Mouse (Mus musculus) intestine, postnatal 0 days (tissue): Measurements from ENCODE around the gene Ubac2. TPM values are rescaled to one million over a fixed set of nuclear protein-coding genes. Genes with fewer than 3 reads are reported as not detected.

Experiments used
- ATAC-seq: fragments of 200-750 bp; cut with Nextera tagmentation; 2 replicates; pipeline ENCODE4 v1.8.0; 2017; ENCODE audit warnings: mild to moderate bottlenecking, moderate TSS enrichment, moderate library complexity
- H3K27ac ChIP-seq: fragments of 300-500 bp; sonication (generic); 2 replicates; pipeline ENCODE4 v1.5.1; 2014; ENCODE audit warnings: mild to moderate bottlenecking, low read depth, low read length, moderate library complexity
- H3K27me3 ChIP-seq: fragments of 300-500 bp; sonication (generic); replicated peaks from 2 replicates; pipeline ENCODE4 v1.6.1; 2014; ENCODE audit warnings: low read length, mixed read lengths; ENCODE audit not compliant: control insufficient read depth, insufficient read depth
- H3K36me3 ChIP-seq: fragments of 300-500 bp; sonication (generic); 2 replicates; pipeline ENCODE4 v1.6.1; 2014; ENCODE audit warnings: mild to moderate bottlenecking, moderate library complexity; ENCODE audit not compliant: control insufficient read depth, insufficient read depth
- H3K4me1 ChIP-seq: fragments of 300-500 bp; sonication (generic); replicated peaks from 2 replicates; pipeline ENCODE4 v1.6.1; 2014; ENCODE audit warnings: antibody characterized with exemption, low read length, mixed read lengths; ENCODE audit not compliant: control insufficient read depth, insufficient read depth
- H3K4me2 ChIP-seq: fragments of 300-500 bp; sonication (generic); replicated peaks from 2 replicates; pipeline ENCODE4 v1.6.1; 2014; ENCODE audit warnings: low read depth, mild to moderate bottlenecking, moderate library complexity
- H3K4me3 ChIP-seq: fragments of 300-500 bp; sonication (generic); 2 replicates; pipeline ENCODE4 v1.5.1; 2014; ENCODE audit warnings: low read depth, low read length
- H3K9ac ChIP-seq: fragments of 300-500 bp; sonication (generic); 2 replicates; pipeline ENCODE4 v1.6.1; 2014; ENCODE audit warnings: mild to moderate bottlenecking, low read depth, low read length
- H3K9me3 ChIP-seq: fragments of 300-500 bp; sonication (generic); 2 replicates; pipeline ENCODE4 v1.6.1; 2016; ENCODE audit warnings: mixed run types; ENCODE audit not compliant: control insufficient read depth
- CTCF ChIP-seq: sonication (generic); IDR thresholded peaks from 2 replicates; pipeline ENCODE4 v1.5.1; 2016; ENCODE audit warnings: low read depth, mild to moderate bottlenecking, control low read depth, antibody characterized with exemption, moderate library complexity
- WGBS: fragments of 180-500 bp; shearing (Covaris S2); extraction: QIAGEN DNeasy Blood & Tissue Kit; methylation state at CpG from one replicate; pipeline ENCODE4 v1.1.7; 2014; 5-methylcytosine and 5-hydroxymethylcytosine counted together
- polyA plus RNA-seq: library from polyadenylated mRNA; unstranded; fragments of >200 nt; fragmentation: Nextera tagmentation; extraction: Ambion mirVana; gene quantifications from 2 replicates; pipeline ENCODE4 v1.2.1, GENCODE M21; 2015

Gene Ubac2
- polyA plus RNA-seq, 1 experiment from 2014 or later = 39.2 TPM

- no peak for TF ChIP-seq CTCF
- 74% methylated on average over 6 of the region's 6 CpGs for WGBS
- Histone ChIP-seq H3K4me1 (no peaks in the 10 kb centered on the region), H3K9me3 (no peaks in the 10 kb centered on the region), H3K36me3 (no peaks in the 10 kb centered on the region), H3K27me3 (no peaks in the 10 kb centered on the region), H3K4me2 (no peak overlapping the region), H3K27ac (no peak overlapping the region), H3K4me3 (no peak overlapping the region), H3K9ac (no peak overlapping the region)
- no peak for ATAC-seq
Measured at GRCm38 (mm10) chr14:122056871-122057270, 178.5 kb downstream of the Ubac2 start.

GRCm38 (mm10) chr14:122057941-122058346, 179.5 kb downstream of the Ubac2 start:
- WGBS = 24% methylated on average over 2 of the region's 2 CpGs
- Histone ChIP-seq H3K4me2 (no peak overlapping the region), H3K36me3 (no peaks in the 10 kb centered on the region), H3K27me3 (no peaks in the 10 kb centered on the region), H3K9me3 (no peaks in the 10 kb centered on the region), H3K27ac (no peak overlapping the region), H3K4me1 (no peaks in the 10 kb centered on the region), H3K9ac (no peak overlapping the region), H3K4me3 (no peak overlapping the region)
- no peak for ATAC-seq
- TF ChIP-seq CTCF = no peak

- H3K36me3 ChIP-seq = no peaks in the 10 kb centered on the region
- no peaks in the 10 kb centered on the region for H3K27me3 ChIP-seq
- no peak overlapping the region for H3K9ac ChIP-seq
- ATAC-seq = peak; percentile 77
- 7% methylated on average over 3 of the region's 3 CpGs for WGBS
- H3K4me2 ChIP-seq = no peak overlapping the region
- no peaks in the 10 kb centered on the region for H3K4me1 ChIP-seq
- TF ChIP-seq CTCF = peak; percentile 99
- no peaks in the 10 kb centered on the region for H3K9me3 ChIP-seq
- no peak overlapping the region for H3K4me3 ChIP-seq
- H3K27ac ChIP-seq = no peak overlapping the region
Measured at GRCm38 (mm10) chr14:122060642-122061041, 182.2 kb downstream of the Ubac2 start.

GRCm38 (mm10) chr14:122061376-122061775, 183.0 kb downstream of the Ubac2 start:
- Histone ChIP-seq H3K4me3 (no peak overlapping the region), H3K4me1 (no peaks in the 10 kb centered on the region), H3K27me3 (no peaks in the 10 kb centered on the region), H3K9me3 (no peaks in the 10 kb centered on the region), H3K36me3 (no peaks in the 10 kb centered on the region), H3K9ac (no peak overlapping the region), H3K27ac (no peak overlapping the region), H3K4me2 (no peak overlapping the region)
- WGBS = 81% methylated on average over 6 of the region's 6 CpGs
- no peak for ATAC-seq
- no peak for TF ChIP-seq CTCF

GRCm38 (mm10) chr14:122062411-122063090, 184.1 kb downstream of the Ubac2 start:
- Histone ChIP-seq H3K9ac (no peak overlapping the region), H3K36me3 (no peaks in the 10 kb centered on the region), H3K27me3 (no peaks in the 10 kb centered on the region), H3K4me3 (no peak overlapping the region), H3K27ac (no peak overlapping the region), H3K4me2 (no peak overlapping the region), H3K9me3 (no peaks in the 10 kb centered on the region), H3K4me1 (no peaks in the 10 kb centered on the region)
- ATAC-seq = no peak
- TF ChIP-seq CTCF = 0 out of 2 replicates have a peak, but pooled peaks have one; percentile 6
- 86% methylated on average over 10 of the region's 10 CpGs for WGBS

GRCm38 (mm10) chr14:122063599-122063998, 185.2 kb downstream of the Ubac2 start:
- Histone ChIP-seq H3K4me3 (no peak overlapping the region), H3K4me1 (peaks cover 2% of the 10 kb centered on the region; the same call in 1 of the 2 replicates), H3K9me3 (no peaks in the 10 kb centered on the region), H3K27me3 (no peaks in the 10 kb centered on the region), H3K4me2 (no peak overlapping the region), H3K27ac (no peak overlapping the region), H3K9ac (no peak overlapping the region), H3K36me3 (no peaks in the 10 kb centered on the region)
- no peak for TF ChIP-seq CTCF
- no peak for ATAC-seq
- 74% methylated on average over 5 of the region's 5 CpGs for WGBS

GRCm38 (mm10) chr14:122064519-122064918, 186.1 kb downstream of the Ubac2 start:
- 3% methylated on average over 2 of the region's 2 CpGs for WGBS
- peak; percentile 98 for TF ChIP-seq CTCF
- no peak overlapping the region for H3K4me2 ChIP-seq
- H3K27me3 ChIP-seq = no peaks in the 10 kb centered on the region
- no peak overlapping the region for H3K4me3 ChIP-seq
- no peak overlapping the region for H3K27ac ChIP-seq
- no peaks in the 10 kb centered on the region for H3K9me3 ChIP-seq
- no peaks in the 10 kb centered on the region for H3K36me3 ChIP-seq
- peaks cover 3% of the 10 kb centered on the region; the same call in 1 of the 2 replicates for H3K4me1 ChIP-seq
- no peak overlapping the region for H3K9ac ChIP-seq
- no peak for ATAC-seq
